Mouse (Mus musculus) natural killer cell, adult 2 months (primary cell): ENCODE data around the gene Slc22a14.
"Not testable (repeated sequence)": the region's sequence is repeated elsewhere in the genome, so short reads cannot be mapped to it uniquely, and the experiment has no call there.

Experiments
- DNase-seq, 2 experiments: peaks; one replicate each; pipeline ENCODE4 v3.0.0; 2022; ENCODE audit warnings: low spot score in 2 of 2

Gene Slc22a14

GRCm38 (mm10) chr9:119323260-119323645 lies 42.1 kb downstream of the Slc22a14 start:
- DNase-seq, result no peak

GRCm38 (mm10) chr9:119322289-119323259 lies 42.8 kb downstream of the Slc22a14 start, which contains the start of gene Oxsr1:
Gene Oxsr1 (minus strand): TSS chr9:119322427.
- peak; percentile 98 to 99 for DNase-seq

- no peak for DNase-seq
Measured at GRCm38 (mm10) chr9:119321392-119322229, 43.7 kb downstream of the Slc22a14 start.

- DNase-seq, result no peak
Measured at GRCm38 (mm10) chr9:119320946-119321345, 44.4 kb downstream of the Slc22a14 start.

GRCm38 (mm10) chr9:119320446-119320845 lies 44.9 kb downstream of the Slc22a14 start:
- no peak for DNase-seq

- DNase-seq, result no peak
Measured at GRCm38 (mm10) chr9:119318891-119319290, 46.5 kb downstream of the Slc22a14 start.

GRCm38 (mm10) chr9:119313096-119313495 lies 52.3 kb downstream of the Slc22a14 start:
- DNase-seq, result no peak

GRCm38 (mm10) chr9:119309067-119309466 lies 56.3 kb downstream of the Slc22a14 start:
- no peak for DNase-seq

GRCm38 (mm10) chr9:119305863-119306262 lies 59.5 kb downstream of the Slc22a14 start:
- DNase-seq, result no peak

GRCm38 (mm10) chr9:119298563-119298962 lies 66.8 kb downstream of the Slc22a14 start:
- DNase-seq, result no peak

- DNase-seq, result no peak
Measured at GRCm38 (mm10) chr9:119297696-119298095, 67.7 kb downstream of the Slc22a14 start.

GRCm38 (mm10) chr9:119290791-119291190 lies 74.6 kb downstream of the Slc22a14 start:
- DNase-seq, result no peak

- no peak for DNase-seq
Measured at GRCm38 (mm10) chr9:119280894-119281682, 84.3 kb downstream of the Slc22a14 start.

- DNase-seq, result no peak
Measured at GRCm38 (mm10) chr9:119278031-119278430, 87.3 kb downstream of the Slc22a14 start.

- no peak for DNase-seq
Measured at GRCm38 (mm10) chr9:119276321-119276720, 89.0 kb downstream of the Slc22a14 start.

GRCm38 (mm10) chr9:119274814-119275213 lies 90.5 kb downstream of the Slc22a14 start:
- not testable (repeated sequence) for DNase-seq

- DNase-seq, result no peak
Measured at GRCm38 (mm10) chr9:119271496-119271895, 93.9 kb downstream of the Slc22a14 start.

GRCm38 (mm10) chr9:119268588-119269145 lies 96.7 kb downstream of the Slc22a14 start:
- DNase-seq, result no peak

GRCm38 (mm10) chr9:119268120-119268519 lies 97.2 kb downstream of the Slc22a14 start:
- DNase-seq, result no peak

GRCm38 (mm10) chr9:119266121-119266395 lies 99.3 kb downstream of the Slc22a14 start:
- DNase-seq, result peak in 1 of 2 experiments; percentile 17

- peak in 1 of 2 experiments; percentile 27 for DNase-seq
Measured at GRCm38 (mm10) chr9:119265373-119266120, 99.8 kb downstream of the Slc22a14 start.
